Comparison of ENCODE assay signal across 28 mouse cellular contexts in genomic region chr17:40812259-40812658, GRCm38 (mm10). TPM values are rescaled to one million over a fixed set of nuclear protein-coding genes. Genes with fewer than 3 reads are reported as not detected.
DNase-seq lines count a peak whose midpoint lies in the region; ATAC-seq and TF ChIP-seq lines count a peak whose summit lies in the region.
"Had no signal": no experiment of that assay in that cellular context is flagged by ENCODE, and none has a peak within 500 bp of the region (broad histone marks: within the 10 kb centered on the region; RNA-seq: fewer than 3 reads in every experiment).

No protein-coding gene starts in this region.

- TF ChIP-seq EP300 in liver, postnatal 0 days (IDR thresholded peaks at IDR 0.05; ENCODE audit: low read depth) = no peak
- TF ChIP-seq EP300 in lung, postnatal 0 days (IDR thresholded peaks at IDR 0.05) = no peak

- no peaks in the 10 kb centered on the region for H3K9me3 ChIP-seq in liver, embryonic 12.5 days (replicated peaks)
- no peaks in the 10 kb centered on the region for H3K9me3 ChIP-seq in liver, postnatal 0 days (ENCODE audit: low read length)
- no peaks in the 10 kb centered on the region for H3K9me3 ChIP-seq in midbrain, embryonic 16.5 days (replicated peaks; ENCODE audit: control insufficient read depth, low read length, poor library complexity, severe bottlenecking)
- no peaks in the 10 kb centered on the region for H3K9me3 ChIP-seq in lung, postnatal 0 days (ENCODE audit: low read length)
- H3K9me3 ChIP-seq: embryonic facial prominence, embryonic 10.5 days; forebrain, embryonic 12.5 days; hindbrain, embryonic 15.5 days had no signal

- H3K27me3 ChIP-seq in liver, embryonic 12.5 days (replicated peaks) = no peaks in the 10 kb centered on the region
- H3K27me3 ChIP-seq in liver, postnatal 0 days (ENCODE audit: insufficient read depth, low read length) = no peaks in the 10 kb centered on the region
- no peaks in the 10 kb centered on the region for H3K27me3 ChIP-seq in midbrain, embryonic 16.5 days (ENCODE audit: control insufficient read depth, insufficient read depth, low read depth, low read length)
- H3K27me3 ChIP-seq in lung, postnatal 0 days (replicated peaks; ENCODE audit: insufficient read depth, low read length) = no peaks in the 10 kb centered on the region
- H3K27me3 ChIP-seq: forebrain, embryonic 12.5 days; hindbrain, embryonic 15.5 days had no signal

- no peak for TF ChIP-seq CTCF in liver, postnatal 0 days (IDR thresholded peaks at IDR 0.05; ENCODE audit: low read depth)
- TF ChIP-seq CTCF in lung, postnatal 0 days (IDR thresholded peaks at IDR 0.05) = no peak

- H3K4me2 ChIP-seq in liver, embryonic 12.5 days = no peak overlapping the region
- H3K4me2 ChIP-seq in liver, postnatal 0 days (ENCODE audit: low read depth, low read length) = no peak overlapping the region
- H3K4me2 ChIP-seq in midbrain, embryonic 16.5 days (ENCODE audit: low read length) = no peak overlapping the region
- no peak overlapping the region for H3K4me2 ChIP-seq in lung, postnatal 0 days (replicated peaks; ENCODE audit: low read depth, low read length)
- H3K4me2 ChIP-seq: forebrain, embryonic 12.5 days; heart, embryonic 11.5 days; hindbrain, embryonic 15.5 days had no signal

- 23% methylated on average over 2 of the region's 2 CpGs for WGBS in liver, embryonic 12.5 days (ENCODE audit: insufficient replicate concordance)
- 49% methylated on average over 2 of the region's 2 CpGs for WGBS in liver, postnatal 0 days (ENCODE audit: insufficient replicate concordance)
- 67% methylated on average over 2 of the region's 2 CpGs for WGBS in midbrain, embryonic 16.5 days
- 61% methylated on average over 2 of the region's 2 CpGs for WGBS in lung, postnatal 0 days

- peaks cover 42% of the 10 kb centered on the region for H3K4me1 ChIP-seq in liver, embryonic 12.5 days
- H3K4me1 ChIP-seq in liver, postnatal 0 days (ENCODE audit: insufficient read depth) = 0 out of 2 replicates have a peak, but pooled peaks cover 9% of the 10 kb centered on the region
- H3K4me1 ChIP-seq in midbrain, embryonic 16.5 days (ENCODE audit: control insufficient read depth, insufficient read depth, low read length) = no peaks in the 10 kb centered on the region
- H3K4me1 ChIP-seq in lung, postnatal 0 days (ENCODE audit: insufficient read depth, low read depth, low read length) = no peaks in the 10 kb centered on the region
- H3K4me1 ChIP-seq: embryonic facial prominence, embryonic 10.5 days; forebrain, embryonic 12.5 days; hindbrain, embryonic 15.5 days had no signal

- DNase-seq in liver = no peak
- peak; percentile 65 for DNase-seq in c-Kit-negative CD71-positive TER-119-positive erythroid progenitor cells, embryonic 14.5 days (ENCODE audit: low read depth, low spot score)
- no peak for DNase-seq in liver, postnatal 0 days
- DNase-seq in ovary, postnatal 14 days (ENCODE audit: low spot score) = no peak
- DNase-seq in lung, postnatal 0 days (ENCODE audit: low spot score) = no peak
- DNase-seq: adrenal gland, adult 8-10 months; adrenal gland, postnatal 36 days; cerebellum, adult 2 months; cerebellum, postnatal 10 days; gastrocnemius, postnatal 14 days; heart, adult 2 months had no signal

- H3K36me3 ChIP-seq in liver, embryonic 12.5 days = peaks cover 20% of the 10 kb centered on the region
- no peaks in the 10 kb centered on the region for H3K36me3 ChIP-seq in liver, postnatal 0 days (replicated peaks; ENCODE audit: insufficient read depth, low read length)
- no peaks in the 10 kb centered on the region for H3K36me3 ChIP-seq in midbrain, embryonic 16.5 days (ENCODE audit: control insufficient read depth, insufficient read depth, low read length)
- H3K36me3 ChIP-seq in lung, postnatal 0 days (ENCODE audit: insufficient read depth, low read length) = no peaks in the 10 kb centered on the region
- H3K36me3 ChIP-seq: embryonic facial prominence, embryonic 10.5 days; forebrain, embryonic 12.5 days; hindbrain, embryonic 15.5 days had no signal

- ATAC-seq in liver, embryonic 12.5 days = no peak
- ATAC-seq in erythroid progenitor cell, adult 5-6 weeks (replicated peaks; ENCODE audit: low FRiP score, poor library complexity, severe bottlenecking) = 0 out of 2 replicates have a peak, but pooled peaks have one; percentile 44
- ATAC-seq in liver, postnatal 0 days = no peak
- no peak for ATAC-seq in midbrain, embryonic 16.5 days
- ATAC-seq in lung, postnatal 0 days = no peak
- ATAC-seq: forebrain, embryonic 16.5 days had no signal

- peak overlapping the region; percentile 37 for H3K4me3 ChIP-seq in liver, embryonic 12.5 days
- H3K4me3 ChIP-seq in liver, postnatal 0 days (ENCODE audit: low read depth, low read length) = peak overlapping the region; percentile 54
- no peak overlapping the region for H3K4me3 ChIP-seq in midbrain, embryonic 16.5 days (ENCODE audit: low read depth, low read length)
- H3K4me3 ChIP-seq in lung, postnatal 0 days (ENCODE audit: low read depth, low read length) = no peak overlapping the region
- H3K4me3 ChIP-seq: embryonic facial prominence, embryonic 10.5 days; forebrain, embryonic 12.5 days; heart, adult 2 months; hindbrain, embryonic 15.5 days had no signal

- no peak overlapping the region for H3K27ac ChIP-seq in liver, embryonic 12.5 days
- H3K27ac ChIP-seq in liver, postnatal 0 days (ENCODE audit: low read depth) = peak overlapping the region; percentile 30; the same call in 1 of the 2 replicates
- no peak overlapping the region for H3K27ac ChIP-seq in midbrain, embryonic 16.5 days (ENCODE audit: low read length)
- no peak overlapping the region for H3K27ac ChIP-seq in lung, postnatal 0 days (ENCODE audit: low read length)
- H3K27ac ChIP-seq: embryonic facial prominence, embryonic 10.5 days; forebrain, embryonic 12.5 days; heart, adult 2 months; hindbrain, embryonic 15.5 days had no signal

- H3K9ac ChIP-seq in liver, embryonic 12.5 days = peak overlapping the region; percentile 35
- no peak overlapping the region for H3K9ac ChIP-seq in liver, postnatal 0 days (replicated peaks)
- no peak overlapping the region for H3K9ac ChIP-seq in midbrain, embryonic 16.5 days (ENCODE audit: low read depth, low read length)
- H3K9ac ChIP-seq in lung, postnatal 0 days (replicated peaks; ENCODE audit: low read depth) = no peak overlapping the region
- H3K9ac ChIP-seq: forebrain, embryonic 12.5 days; hindbrain, embryonic 15.5 days had no signal

RNA-seq across cellular contexts. Expression of gene Rhag, which starts 1.3 kb away (rescaled TPM):
- polyA plus RNA-seq in liver, embryonic 12.5 days (2016; fragmentation: Nextera tagmentation; extraction: Ambion mirVana) = 216 and 219 TPM in 2 replicates
- total RNA-seq in erythroid progenitor cell, adult 5-6 weeks (2015; ENCODE audit: low replicate concordance) = 908 and 1,028 TPM in 2 replicates
- 496 and 547 TPM in 2 replicates for total RNA-seq in erythroid progenitor cell, adult 5-6 weeks (2017; ENCODE audit: low replicate concordance)
- polyA plus RNA-seq in liver, postnatal 0 days (2015; fragmentation: Nextera tagmentation; extraction: Ambion mirVana) = 61.6 and 71.2 TPM in 2 replicates
- 0.15 and 0.17 TPM in 2 replicates for polyA plus RNA-seq in midbrain, embryonic 16.5 days (2015; fragmentation: Nextera tagmentation; extraction: Ambion mirVana)
- polyA plus RNA-seq in lung, postnatal 0 days (2015; fragmentation: Nextera tagmentation; extraction: Ambion mirVana) = 0.94 and 1.2 TPM in 2 replicates
- total RNA-seq: adrenal gland, adult 8-10 months; adrenal gland, postnatal 36 days; gastrocnemius, adult 18-20 months; gastrocnemius, postnatal 14 days had no signal
- polyA plus RNA-seq: C2C12; cerebellum, adult 2 months; frontal cortex, adult 2 months; gonadal fat pad, adult 2 months had no signal

RNA-seq across cellular contexts. Expression of gene Crisp2, which starts 5.5 kb away (rescaled TPM):
- 0.08 and 0.17 TPM in 2 replicates for polyA plus RNA-seq in liver, embryonic 12.5 days (2016; fragmentation: Nextera tagmentation; extraction: Ambion mirVana)
- 1.3 TPM in 1 of 2 replicates, not detected in the other for total RNA-seq in erythroid progenitor cell, adult 5-6 weeks (2015; ENCODE audit: low replicate concordance)
- total RNA-seq in erythroid progenitor cell, adult 5-6 weeks (2017; ENCODE audit: low replicate concordance) = not detected in 2 replicates
- 0.13 and 0.15 TPM in 2 replicates for polyA plus RNA-seq in liver, postnatal 0 days (2015; fragmentation: Nextera tagmentation; extraction: Ambion mirVana)
- not detected in 2 replicates for polyA plus RNA-seq in midbrain, embryonic 16.5 days (2015; fragmentation: Nextera tagmentation; extraction: Ambion mirVana)
- polyA plus RNA-seq in lung, postnatal 0 days (2015; fragmentation: Nextera tagmentation; extraction: Ambion mirVana) = 0.24 TPM in 1 of 2 replicates, not detected in the other
- total RNA-seq: adrenal gland, adult 8-10 months; gastrocnemius, adult 18-20 months; gastrocnemius, postnatal 14 days; heart, adult 2 months; heart, postnatal 25 days had no signal
- polyA plus RNA-seq: brain, embryonic 14.5 days; C2C12; cerebellum, adult 2 months; embryonic facial prominence, embryonic 10.5 days; embryonic facial prominence, embryonic 14.5 days; forebrain, embryonic 12.5 days; forebrain, embryonic 16.5 days; frontal cortex, adult 2 months; heart, embryonic 16.5 days; hindbrain, embryonic 11.5 days had no signal

Comparison
In these comparisons a context has a peak if more than half of its experiments do, and no peak if none do; other contexts are left out.
1. H3K4me3 ChIP-seq: peak in liver, embryonic 12.5 days (single experiment) and liver, postnatal 0 days (single experiment); none in midbrain, embryonic 16.5 days (single experiment) and lung, postnatal 0 days (single experiment).
2. RNA of gene Rhag, which starts 1.3 kb away (polyA plus RNA-seq): 216 to 219 TPM in liver, embryonic 12.5 days and 61.6 to 71.2 TPM in liver, postnatal 0 days; 0.94 to 1.2 TPM in lung, postnatal 0 days and 0.15 to 0.17 TPM in midbrain, embryonic 16.5 days; every median in the first group is over 10 times any median in the second.